Mouse (Mus musculus) liver, embryonic 16.5 days (tissue): ENCODE data around the gene Olfr1279. TPM values are rescaled to one million over a fixed set of nuclear protein-coding genes. Genes with fewer than 3 reads are reported as not detected.
"Not testable (repeated sequence)": the region's sequence is repeated elsewhere in the genome, so short reads cannot be mapped to it uniquely, and the experiment has no call there.

ENCODE experiments used
- ATAC-seq: fragments of 200-750 bp; cut with Nextera tagmentation; 2 replicates; pipeline ENCODE4 v1.8.0; 2017; ENCODE audit warnings: low read depth, mild to moderate bottlenecking, moderate number of reproducible peaks, moderate library complexity
- H3K27ac ChIP-seq: fragments of 300-500 bp; sonication (generic); 2 replicates; pipeline ENCODE4 v1.5.1; 2014; ENCODE audit warnings: mild to moderate bottlenecking, low read length
- H3K27me3 ChIP-seq: fragments of 300-500 bp; sonication (generic); 2 replicates; pipeline ENCODE4 v1.6.1; 2014; ENCODE audit warnings: low read depth, low read length, mixed read lengths; ENCODE audit not compliant: control insufficient read depth, insufficient read depth
- H3K36me3 ChIP-seq: fragments of 300-500 bp; sonication (generic); 2 replicates; pipeline ENCODE4 v1.6.1; 2014; ENCODE audit warnings: mild to moderate bottlenecking; ENCODE audit not compliant: control insufficient read depth, insufficient read depth
- H3K4me1 ChIP-seq: fragments of 300-500 bp; sonication (generic); 2 replicates; pipeline ENCODE4 v1.6.1; 2014; ENCODE audit warnings: low read depth, low read length, mixed read lengths; ENCODE audit not compliant: control insufficient read depth
- H3K4me2 ChIP-seq: fragments of 300-500 bp; sonication (generic); 2 replicates; pipeline ENCODE4 v1.6.1; 2014; ENCODE audit warnings: low read depth, low read length, mixed read lengths
- H3K4me3 ChIP-seq: fragments of 300-500 bp; sonication (generic); 2 replicates; pipeline ENCODE4 v1.5.1; 2014; ENCODE audit warnings: low read depth, mild to moderate bottlenecking, low read length
- H3K9ac ChIP-seq: fragments of 300-500 bp; sonication (generic); 2 replicates; pipeline ENCODE4 v1.6.1; 2014; ENCODE audit warnings: low read depth, low read length
- H3K9me3 ChIP-seq: fragments of 300-500 bp; sonication (generic); replicated peaks from 2 replicates; pipeline ENCODE4 v1.6.1; 2016; ENCODE audit warnings: low read length; ENCODE audit not compliant: control insufficient read depth
- WGBS: fragments of 180-500 bp; shearing (Covaris S2); extraction: QIAGEN DNeasy Blood & Tissue Kit; methylation state at CpG from one replicate; pipeline ENCODE4 v1.1.7; 2014; ENCODE audit not compliant: insufficient replicate concordance; 5-methylcytosine and 5-hydroxymethylcytosine counted together
- polyA plus RNA-seq: library from polyadenylated mRNA; unstranded; fragments of >200 nt; fragmentation: Nextera tagmentation; extraction: Ambion mirVana; gene quantifications from 2 replicates; pipeline ENCODE4 v1.2.1, GENCODE M21; 2015

Gene Olfr1279
- polyA plus RNA-seq: not detected in 2 replicates

DNA sequence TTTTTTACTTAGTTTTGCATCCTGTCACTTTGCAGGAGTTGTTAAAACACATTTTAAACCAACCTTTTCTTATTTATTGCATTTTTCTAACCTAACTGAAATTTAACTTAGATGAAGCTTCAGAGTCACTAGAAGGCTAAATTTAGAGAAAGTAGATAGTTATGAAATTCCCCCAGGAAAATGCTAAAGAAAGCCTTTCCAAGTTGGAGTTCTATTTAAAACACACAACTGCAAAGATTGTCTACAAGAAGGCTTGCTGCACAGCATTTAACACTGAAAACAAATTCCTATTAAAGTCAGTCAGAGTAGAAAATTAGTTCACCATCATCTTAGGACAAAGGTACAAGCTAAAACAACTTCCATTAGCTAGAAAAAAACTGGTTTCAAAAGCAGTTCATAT, at the start of gene Olfr1279:
Gene Olfr1279 (plus strand): TSS at position 262 of the 400 bp plus-strand sequence.
- no peak within 1 kb of the TSS for H3K4me3 ChIP-seq
- H3K27ac ChIP-seq: no peak within 1 kb of the TSS
- no peaks in the 10 kb centered on the region for H3K27me3 ChIP-seq
- no peak for ATAC-seq
- no peaks in the 10 kb centered on the region for H3K36me3 ChIP-seq
- no peaks in the 10 kb centered on the region for H3K4me1 ChIP-seq
- H3K9ac ChIP-seq: no peak within 1 kb of the TSS
- no peaks in the 10 kb centered on the region for H3K9me3 ChIP-seq
- H3K4me2 ChIP-seq: no peak within 1 kb of the TSS

DNA sequence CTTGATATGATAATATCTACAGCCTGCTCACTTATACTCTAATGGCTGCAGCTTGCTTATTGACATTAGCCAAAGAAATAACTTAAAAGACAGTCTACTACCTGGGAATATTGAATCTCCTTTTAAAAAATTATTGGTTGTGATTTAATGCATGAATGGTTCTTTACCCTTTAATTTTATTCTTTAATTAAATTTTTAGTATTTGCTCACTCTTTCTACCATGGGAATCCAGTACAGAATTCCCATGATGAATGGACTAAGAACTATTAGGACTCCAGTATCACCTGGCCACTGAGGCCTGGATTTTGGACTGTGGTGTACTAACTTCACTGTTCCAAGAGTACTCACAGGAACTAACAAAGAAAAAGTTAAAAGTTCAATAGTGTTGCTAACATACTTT, 46.2 kb upstream of the Olfr1279 start, which contains the start of gene Olfr1276:
Gene Olfr1276 (plus strand): TSS at position 301 of the 400 bp plus-strand sequence.
- Histone ChIP-seq H3K9ac (no peak within 1 kb of the TSS), H3K4me2 (no peak within 1 kb of the TSS), H3K36me3 (no peaks in the 10 kb centered on the region), H3K9me3 (no peaks in the 10 kb centered on the region), H3K27ac (no peak within 1 kb of the TSS), H3K27me3 (no peaks in the 10 kb centered on the region), H3K4me1 (no peaks in the 10 kb centered on the region), H3K4me3 (no peak within 1 kb of the TSS)
- ATAC-seq: no peak

DNA sequence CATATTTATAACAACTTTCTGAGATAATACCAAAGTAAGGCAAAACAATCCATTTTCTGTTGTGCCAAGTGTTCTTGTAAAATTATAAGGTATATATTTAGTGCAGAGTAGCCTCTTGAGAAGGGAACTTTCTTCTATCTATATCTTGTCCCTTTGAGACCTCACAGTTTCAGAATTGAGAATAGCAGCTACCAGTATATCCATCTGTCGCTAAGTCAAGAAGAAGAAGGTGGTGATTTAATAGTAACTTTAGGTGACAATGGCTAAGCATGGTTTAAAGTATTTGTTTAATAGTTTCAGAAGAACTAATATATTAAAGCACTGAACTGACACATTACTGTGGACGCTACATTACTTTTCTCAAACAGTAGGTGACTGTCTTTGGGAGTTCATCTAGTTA, 26.4 kb upstream of the Olfr1279 start, which contains the start of gene Olfr1277:
Gene Olfr1277 (minus strand): TSS at position 101 of the 400 bp plus-strand sequence.
- 65% methylated on average over 2 of the region's 2 CpGs for WGBS
- Histone ChIP-seq H3K9me3 (no peaks in the 10 kb centered on the region), H3K27me3 (no peaks in the 10 kb centered on the region), H3K4me2 (no peak within 1 kb of the TSS), H3K9ac (no peak within 1 kb of the TSS), H3K36me3 (no peaks in the 10 kb centered on the region), H3K4me3 (no peak within 1 kb of the TSS), H3K4me1 (no peaks in the 10 kb centered on the region), H3K27ac (no peak within 1 kb of the TSS)
- no peak for ATAC-seq

DNA sequence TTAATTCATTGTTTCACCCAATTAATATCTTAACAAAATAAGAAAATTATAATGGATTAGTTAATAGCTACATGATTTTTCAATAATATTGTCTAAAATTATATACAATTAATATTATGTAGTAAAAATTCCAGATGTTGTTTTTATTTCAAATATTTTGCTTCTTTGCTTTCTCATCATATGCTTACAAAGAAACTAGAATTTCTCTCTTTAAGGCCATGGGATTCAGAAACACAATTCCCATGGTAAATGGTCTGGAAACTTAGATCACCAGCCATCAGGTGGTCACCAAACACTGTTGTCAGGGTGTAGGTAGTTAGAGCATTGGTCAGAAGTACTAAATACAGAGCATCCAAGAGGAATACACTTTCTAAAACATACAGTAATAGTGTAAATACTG, 10.6 kb upstream of the Olfr1279 start, which contains the start of gene Olfr1278:
Gene Olfr1278 (plus strand): TSS at position 301 of the 400 bp plus-strand sequence.
- Histone ChIP-seq H3K27ac (no peak within 1 kb of the TSS), H3K36me3 (no peaks in the 10 kb centered on the region), H3K4me2 (no peak within 1 kb of the TSS), H3K4me1 (no peaks in the 10 kb centered on the region), H3K9me3 (no peaks in the 10 kb centered on the region), H3K4me3 (no peak within 1 kb of the TSS), H3K9ac (no peak within 1 kb of the TSS), H3K27me3 (no peaks in the 10 kb centered on the region)
- ATAC-seq: no peak

DNA sequence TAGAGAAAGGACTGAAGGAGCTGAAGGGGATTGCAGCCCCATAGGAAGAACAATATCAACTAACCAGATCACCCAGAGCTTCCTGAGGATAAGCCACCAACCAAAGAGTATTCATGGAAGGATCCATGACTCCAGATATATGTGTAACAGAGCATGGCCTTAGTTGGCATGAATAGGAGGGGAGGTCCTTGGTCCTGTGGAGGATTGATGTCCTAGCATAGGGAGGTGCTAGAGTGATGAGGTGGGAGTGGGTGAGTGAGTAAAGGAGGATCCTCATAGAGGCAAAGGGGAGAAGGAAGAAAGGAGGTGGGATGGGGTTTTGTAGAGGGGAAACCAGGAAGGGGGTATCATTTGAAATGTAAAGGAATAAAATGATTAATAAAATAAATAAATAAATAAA, 1.9 kb upstream of the Olfr1279 start:
- ATAC-seq: no peak
- Histone ChIP-seq H3K9me3 (no peaks in the 10 kb centered on the region), H3K4me1 (no peaks in the 10 kb centered on the region), H3K4me2 (no peak overlapping the region), H3K9ac (no peak overlapping the region), H3K36me3 (no peaks in the 10 kb centered on the region), H3K4me3 (no peak overlapping the region), H3K27ac (no peak overlapping the region), H3K27me3 (no peaks in the 10 kb centered on the region)

DNA sequence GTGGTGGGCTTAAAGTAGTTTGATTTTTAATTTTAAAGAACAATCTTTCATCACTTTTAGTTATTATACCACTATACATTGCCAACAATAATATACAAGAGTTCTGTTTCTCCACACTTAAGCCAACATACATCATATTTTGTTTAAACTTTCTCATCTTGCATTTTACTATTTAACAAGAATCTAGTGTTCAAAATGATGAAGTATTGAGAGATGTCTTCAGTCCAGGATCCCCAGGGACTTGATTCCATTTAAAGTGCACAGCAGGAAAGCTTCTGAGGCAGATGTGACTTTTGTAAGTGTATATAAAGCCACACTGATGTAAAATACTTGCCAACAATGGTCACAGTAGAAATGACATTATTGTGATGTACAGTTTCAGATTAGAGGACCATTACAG, 13.3 kb downstream of the Olfr1279 start, which contains the start of gene Olfr1280:
Gene Olfr1280 (plus strand): TSS at position 301 of the 400 bp plus-strand sequence.
- no peak for ATAC-seq
- H3K4me2 ChIP-seq: no peak within 1 kb of the TSS
- no peaks in the 10 kb centered on the region for H3K36me3 ChIP-seq
- no peaks in the 10 kb centered on the region for H3K9me3 ChIP-seq
- no peaks in the 10 kb centered on the region for H3K4me1 ChIP-seq
- no peaks in the 10 kb centered on the region for H3K27me3 ChIP-seq
- H3K9ac ChIP-seq: no peak within 1 kb of the TSS
- no peak within 1 kb of the TSS for H3K4me3 ChIP-seq
- no peak within 1 kb of the TSS for H3K27ac ChIP-seq

DNA sequence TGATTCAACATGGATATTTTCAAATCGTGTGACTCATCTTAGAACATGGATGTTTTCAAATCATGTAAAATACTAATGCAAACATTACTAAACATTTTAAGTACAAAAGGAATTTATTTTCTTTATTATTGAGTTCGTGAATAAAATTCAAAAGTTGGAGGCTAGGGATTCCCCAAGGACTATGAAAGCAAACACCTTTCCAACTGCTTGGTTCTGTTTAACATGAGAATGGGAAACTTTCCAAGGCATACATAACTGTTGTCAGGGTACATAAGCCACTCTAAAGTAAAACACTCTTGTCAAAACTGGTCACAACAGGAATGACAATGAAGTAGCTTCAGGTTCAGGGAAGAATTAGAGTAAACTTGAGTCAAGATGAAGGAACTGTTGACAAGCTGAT, 25.8 kb downstream of the Olfr1279 start, which contains the start of gene Olfr1281:
Gene Olfr1281 (plus strand): TSS at position 301 of the 400 bp plus-strand sequence.
- no peaks in the 10 kb centered on the region for H3K36me3 ChIP-seq
- H3K4me1 ChIP-seq: no peaks in the 10 kb centered on the region
- WGBS: 40% methylated on average over 2 of the region's 2 CpGs
- no peak within 1 kb of the TSS for H3K27ac ChIP-seq
- ATAC-seq: no peak
- no peaks in the 10 kb centered on the region for H3K27me3 ChIP-seq
- H3K9me3 ChIP-seq: no peaks in the 10 kb centered on the region
- no peak within 1 kb of the TSS for H3K4me2 ChIP-seq
- H3K4me3 ChIP-seq: no peak within 1 kb of the TSS
- no peak within 1 kb of the TSS for H3K9ac ChIP-seq

DNA sequence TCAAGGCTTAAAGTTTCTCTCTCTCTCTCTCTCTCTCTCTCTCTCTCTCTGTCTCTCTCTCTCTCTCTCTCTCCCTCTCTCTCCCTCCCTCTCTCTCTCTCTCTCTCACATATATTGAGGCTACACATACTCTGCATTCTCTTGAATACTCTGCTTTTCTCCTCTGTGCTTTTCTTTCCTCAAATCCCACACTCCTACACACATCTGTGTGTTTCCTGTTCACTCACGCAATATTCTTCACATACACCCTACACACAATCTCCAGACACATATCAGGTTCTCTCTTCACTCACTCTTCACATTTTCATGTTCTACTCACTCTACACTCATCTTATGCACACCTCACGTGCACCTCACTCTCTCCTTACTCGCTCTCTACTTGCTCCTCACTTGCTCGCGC, 33.3 kb downstream of the Olfr1279 start:
- not testable (repeated sequence) for ATAC-seq, H3K9ac ChIP-seq, H3K36me3 ChIP-seq, H3K4me2 ChIP-seq, H3K27me3 ChIP-seq, H3K9me3 ChIP-seq, H3K27ac ChIP-seq, H3K4me1 ChIP-seq, H3K4me3 ChIP-seq
- 65% methylated on average over 5 of the region's 5 CpGs for WGBS

DNA sequence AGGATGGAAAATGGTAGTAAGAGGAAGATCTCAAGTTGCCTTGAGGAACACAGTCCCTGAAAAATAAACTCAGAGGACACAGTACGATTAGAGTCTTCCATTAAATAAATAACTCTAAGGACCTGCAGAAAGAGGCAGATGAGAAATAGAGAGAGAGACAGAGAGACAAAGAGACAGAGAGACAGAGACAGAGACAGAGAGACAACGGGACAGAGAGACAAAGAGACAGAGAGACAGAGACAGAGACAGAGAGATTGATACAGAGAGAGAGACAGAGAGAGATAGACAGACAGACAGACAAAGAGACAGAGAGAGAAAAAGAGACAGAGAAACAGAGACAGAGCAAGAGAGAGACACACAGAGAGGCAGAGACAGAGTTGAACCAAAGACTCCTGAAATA, 35.5 kb downstream of the Olfr1279 start, which contains the start of gene Olfr1282:
Gene Olfr1282 (minus strand): TSS at position 101 of the 400 bp plus-strand sequence.
- H3K27ac ChIP-seq: no peak within 1 kb of the TSS
- no peaks in the 10 kb centered on the region for H3K9me3 ChIP-seq
- no peaks in the 10 kb centered on the region for H3K4me1 ChIP-seq
- no peaks in the 10 kb centered on the region for H3K36me3 ChIP-seq
- ATAC-seq: no peak
- H3K4me3 ChIP-seq: no peak within 1 kb of the TSS
- H3K9ac ChIP-seq: no peak within 1 kb of the TSS
- 38% methylated on average over 2 of the region's 2 CpGs for WGBS
- no peaks in the 10 kb centered on the region for H3K27me3 ChIP-seq
- no peak within 1 kb of the TSS for H3K4me2 ChIP-seq
